Mouse (Mus musculus): ENCODE measurements around the gene Fank1.

The Fank1 gene

GRCm38 (mm10) chr7:133768027-133768426 is 8.6 kb upstream of the Fank1 start:
- DNase-seq (ENCODE audit: low spot score), result no peak

DNA sequence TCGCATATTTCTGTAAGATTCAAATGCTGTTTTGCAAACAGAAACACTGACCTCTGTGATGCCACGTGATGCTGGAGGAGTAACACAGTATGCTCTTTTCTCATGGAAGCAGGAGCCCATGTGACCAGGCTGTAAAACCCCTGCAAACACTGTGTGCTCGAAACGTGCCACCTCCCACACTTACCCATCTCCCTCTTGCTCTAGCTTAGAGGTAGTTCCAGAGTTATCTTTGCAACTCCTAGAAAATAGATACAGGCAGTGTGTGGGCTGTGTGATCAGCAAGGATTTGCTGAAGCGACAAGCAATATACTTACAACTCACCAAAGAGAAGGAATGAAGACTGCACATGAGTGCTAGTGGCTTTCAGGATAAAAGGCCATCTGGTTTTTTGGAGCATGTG is 8.1 kb upstream of the Fank1 start:
- no peak for DNase-seq (ENCODE audit: low spot score)

- DNase-seq (ENCODE audit: low spot score), result no peak
Observed at GRCm38 (mm10) chr7:133775179-133775578, 1.5 kb upstream of the Fank1 start.

DNA sequence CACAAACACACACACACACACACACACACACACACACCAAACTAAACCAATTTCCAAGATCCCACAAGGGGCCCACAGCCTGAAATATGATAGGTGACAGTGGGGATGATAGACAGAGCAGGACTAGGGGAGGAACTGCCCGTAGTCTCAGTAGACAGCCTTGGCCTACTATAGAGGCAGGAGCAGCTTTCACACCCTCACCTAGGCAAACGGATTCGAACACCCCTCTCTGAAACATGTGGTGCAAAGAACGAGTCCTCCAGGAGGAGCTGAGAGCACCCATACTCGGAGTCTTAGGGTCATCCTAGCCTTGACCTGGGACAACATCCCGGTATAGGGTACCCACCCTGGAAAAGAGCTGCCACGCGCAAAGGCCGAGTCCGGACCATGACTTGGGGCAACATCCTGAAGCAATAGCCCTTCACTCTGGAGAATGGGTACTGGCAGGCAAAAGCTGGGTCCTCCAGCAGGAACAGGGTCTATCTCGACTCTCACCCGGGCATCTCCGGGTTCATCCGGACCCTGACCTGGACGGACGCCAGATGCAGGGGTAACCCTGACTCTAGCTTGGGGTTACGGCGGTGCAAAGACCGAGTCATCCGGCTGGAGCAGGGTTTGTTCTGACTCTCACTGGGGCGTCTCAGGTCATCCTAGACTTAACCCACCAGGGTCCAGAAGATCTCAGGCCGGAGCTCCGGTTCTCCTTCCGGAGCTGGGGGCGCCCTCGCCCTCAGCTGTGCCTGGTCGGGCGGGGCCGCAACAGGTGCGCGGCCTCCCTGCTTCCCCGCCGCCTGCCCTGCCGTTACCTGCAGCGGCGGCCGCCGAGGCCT is 650 bp upstream of the Fank1 start:
- DNase-seq (ENCODE audit: low spot score), result no peak

DNA sequence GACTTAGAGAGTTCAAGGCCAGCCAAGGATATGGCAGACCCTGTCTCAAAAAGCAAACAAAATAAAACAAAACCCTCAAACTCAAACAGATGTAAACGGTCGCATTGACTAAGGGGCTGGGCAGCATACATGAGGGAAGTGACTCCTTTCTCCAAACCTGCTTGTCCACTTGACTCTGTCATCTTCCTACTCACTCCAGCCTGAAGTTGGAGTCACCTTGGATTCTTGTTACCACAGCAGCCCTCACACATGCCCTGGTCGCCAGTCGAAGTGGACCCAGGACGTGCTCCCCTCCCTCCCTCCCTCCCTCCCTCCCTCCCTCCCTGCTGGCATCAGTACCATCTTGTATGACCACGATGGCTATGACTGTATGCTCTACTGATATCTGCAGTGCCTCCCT is 4.9 kb downstream of the Fank1 start:
- no peak for DNase-seq (ENCODE audit: low spot score)

DNA sequence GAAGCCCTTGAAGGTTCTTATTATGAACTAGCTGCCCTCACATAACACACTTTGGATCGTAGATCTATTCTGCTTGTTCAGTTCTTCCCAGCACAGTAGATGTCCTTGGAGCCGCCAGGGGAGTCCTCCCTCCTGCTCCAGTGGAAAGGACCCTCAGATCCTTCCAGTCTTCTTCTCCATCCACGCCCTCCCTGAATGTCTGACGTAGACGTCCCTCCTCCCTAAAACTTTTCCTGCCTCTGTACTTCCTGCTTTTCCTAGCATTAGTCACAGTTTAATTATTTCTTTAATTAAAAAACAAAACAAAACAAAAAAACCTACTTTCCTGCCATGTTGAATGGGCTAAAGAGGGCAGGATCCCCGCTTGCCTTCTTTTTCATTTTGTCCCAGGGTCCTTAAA is 5.3 kb downstream of the Fank1 start:
- DNase-seq (ENCODE audit: low spot score), result no peak

- peak; percentile 42 for DNase-seq (ENCODE audit: low spot score)
Observed at GRCm38 (mm10) chr7:133782717-133783435, 6.2 kb downstream of the Fank1 start, which contains the start of gene Dhx32. Dhx32 (minus strand) TSS chr7:133782726.

DNA sequence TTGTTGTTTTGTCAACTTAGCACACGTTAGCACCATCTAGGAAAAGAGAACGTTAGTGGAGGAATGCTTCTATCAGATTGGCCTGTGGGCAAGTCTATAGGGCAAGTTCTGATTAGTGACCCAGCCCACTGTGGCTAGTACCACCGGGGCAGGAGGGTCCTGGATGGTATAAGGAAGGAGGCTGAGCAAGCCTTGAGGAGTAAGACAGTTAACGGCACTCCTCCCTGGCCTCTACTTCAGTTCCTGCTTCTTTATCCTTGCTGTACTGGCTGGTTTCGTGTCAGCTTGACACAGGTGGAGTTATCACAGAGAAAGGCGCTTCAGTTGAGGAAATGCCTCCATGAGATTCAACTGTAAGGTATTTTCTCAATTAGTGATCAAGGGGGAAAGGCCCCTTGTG is 10.9 kb downstream of the Fank1 start:
- no peak for DNase-seq (ENCODE audit: low spot score)

DNA sequence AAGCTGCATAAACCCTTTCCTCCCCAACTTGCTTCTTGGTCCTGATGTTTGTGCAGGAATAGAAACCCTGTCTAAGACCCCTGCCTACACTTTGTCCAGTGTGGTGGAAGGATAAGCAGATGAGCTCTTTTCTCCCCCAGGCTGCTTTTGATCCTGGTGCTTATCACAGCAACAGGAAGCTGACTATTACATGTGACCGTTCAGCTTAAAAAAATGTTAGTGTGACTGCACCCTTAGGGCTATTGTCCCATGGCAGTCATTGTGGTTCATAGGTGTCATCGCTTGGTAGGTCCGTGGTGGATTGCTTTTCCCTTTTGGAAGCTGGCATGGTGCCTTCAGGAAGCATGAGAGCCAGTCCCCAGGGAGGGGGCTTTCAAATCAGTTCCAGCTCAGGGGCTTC is 11.5 kb downstream of the Fank1 start:
- DNase-seq (ENCODE audit: low spot score), result no peak

GRCm38 (mm10) chr7:133790171-133790570 is 13.5 kb downstream of the Fank1 start:
- no peak for DNase-seq (ENCODE audit: low spot score)

- no peak for DNase-seq (ENCODE audit: low spot score)
Observed at GRCm38 (mm10) chr7:133790608-133791229, 14.1 kb downstream of the Fank1 start.

DNA sequence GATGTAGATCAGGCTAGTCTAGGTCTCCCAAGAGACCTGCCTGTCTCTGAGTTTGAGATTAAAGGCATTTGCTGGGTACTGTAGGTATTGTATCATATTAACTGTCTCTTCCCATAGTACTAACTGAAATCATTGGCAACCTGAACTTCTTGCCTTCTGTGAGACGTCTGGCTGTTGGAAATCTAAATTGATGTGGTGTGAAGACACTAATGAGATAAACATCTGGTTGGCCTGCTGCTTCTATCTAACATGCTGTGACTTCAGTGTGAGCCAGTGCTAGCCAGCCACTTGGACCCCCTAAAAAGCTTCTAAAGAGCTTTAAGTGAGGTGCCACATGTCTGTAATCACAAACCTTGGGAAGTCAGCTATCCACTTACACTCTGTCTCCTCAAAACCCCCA is 16.1 kb downstream of the Fank1 start:
- DNase-seq (ENCODE audit: low spot score), result no peak

- no peak for DNase-seq (ENCODE audit: low spot score)
Observed at GRCm38 (mm10) chr7:133793248-133794131, 16.8 kb downstream of the Fank1 start.

DNA sequence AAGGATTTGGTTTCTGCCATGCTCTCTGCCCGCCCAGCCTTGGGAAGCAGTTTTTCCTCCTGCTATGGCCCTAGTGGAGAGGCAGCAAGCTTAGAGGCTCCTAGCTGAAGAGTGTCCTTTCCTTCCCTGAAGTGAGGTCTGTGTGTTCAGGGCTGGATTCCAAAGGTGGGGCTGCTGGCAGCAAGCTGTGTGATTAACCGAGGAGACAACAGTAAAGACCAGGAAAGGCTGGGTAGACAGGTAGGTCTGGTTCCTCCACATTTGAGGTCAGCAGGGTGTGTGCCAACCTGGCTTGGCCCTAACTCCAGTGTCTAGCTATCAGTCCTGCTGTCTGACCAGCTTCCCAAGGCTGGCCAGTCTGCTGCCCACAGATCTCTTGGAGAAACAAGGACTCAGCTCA is 18.1 kb downstream of the Fank1 start:
- peak; percentile 16 for DNase-seq (ENCODE audit: low spot score)

DNA sequence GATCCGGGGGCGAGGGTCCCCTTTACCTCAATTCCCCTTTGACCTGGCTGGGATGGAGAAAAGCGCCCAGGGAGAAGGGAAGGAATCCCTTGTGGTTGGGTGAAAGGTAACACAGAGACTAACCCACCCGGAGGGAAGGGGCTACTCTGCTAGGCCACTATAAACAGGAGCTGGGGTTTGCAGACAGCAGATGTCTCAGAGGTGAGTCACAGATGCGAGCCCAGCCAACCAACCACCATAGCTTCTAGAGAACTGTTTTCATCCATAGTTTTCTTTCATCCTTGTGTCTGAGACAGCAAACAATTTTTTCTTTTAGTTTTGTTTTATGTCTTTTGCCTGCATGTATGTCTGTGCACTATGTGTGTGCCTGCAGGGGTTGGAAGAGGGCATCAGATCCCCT is 23.3 kb downstream of the Fank1 start:
- DNase-seq (ENCODE audit: low spot score), result no peak

- DNase-seq (ENCODE audit: low spot score), result no peak
Observed at GRCm38 (mm10) chr7:133801823-133802222, 25.2 kb downstream of the Fank1 start.

DNA sequence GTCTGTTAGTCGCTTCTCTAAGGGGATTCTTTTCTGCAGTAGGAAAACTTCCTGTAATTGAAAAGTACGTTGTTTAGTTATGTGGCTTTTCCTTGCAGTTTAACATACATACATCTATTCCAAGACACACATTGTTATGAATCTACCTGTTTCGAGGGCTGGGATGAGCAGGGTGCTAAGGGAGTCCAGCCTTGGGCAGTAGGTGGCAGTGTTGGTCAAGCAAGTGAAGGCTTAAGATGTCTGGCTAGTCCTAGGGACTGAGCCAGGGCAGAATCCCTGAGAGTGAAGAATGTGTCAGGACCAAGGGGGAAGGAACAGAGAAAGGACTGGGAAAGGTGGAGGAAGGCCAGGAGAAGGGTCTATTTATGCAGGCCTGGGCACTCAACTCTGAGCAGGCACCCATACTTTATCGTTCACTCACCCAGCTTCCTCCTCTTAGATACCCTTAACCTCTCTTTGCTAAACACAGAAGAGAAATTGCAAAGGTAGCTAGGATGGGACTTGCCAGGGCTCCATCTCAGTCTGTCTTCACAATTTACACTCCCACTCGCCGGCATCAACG is 29.0 kb downstream of the Fank1 start:
- DNase-seq (ENCODE audit: low spot score), result no peak

DNA sequence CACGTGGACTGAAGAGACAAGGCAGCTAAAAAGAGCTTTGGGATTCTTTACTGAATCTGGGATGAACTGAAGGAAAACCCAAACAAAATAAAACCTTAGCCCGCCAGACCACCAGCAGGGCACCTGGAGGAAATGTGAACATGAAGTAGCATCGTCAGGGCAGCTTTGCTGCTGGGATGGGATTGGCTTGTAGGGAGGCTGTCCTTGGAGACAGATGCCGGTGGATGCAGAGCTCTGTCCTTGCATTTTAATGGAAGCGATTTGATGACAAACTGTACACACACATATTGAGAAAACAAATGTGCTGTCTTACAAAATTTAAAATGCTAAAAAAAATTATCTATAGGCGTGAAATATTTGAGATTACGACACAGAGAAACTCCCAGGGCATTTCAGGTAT is 36.3 kb downstream of the Fank1 start:
- DNase-seq (ENCODE audit: low spot score), result no peak

DNA sequence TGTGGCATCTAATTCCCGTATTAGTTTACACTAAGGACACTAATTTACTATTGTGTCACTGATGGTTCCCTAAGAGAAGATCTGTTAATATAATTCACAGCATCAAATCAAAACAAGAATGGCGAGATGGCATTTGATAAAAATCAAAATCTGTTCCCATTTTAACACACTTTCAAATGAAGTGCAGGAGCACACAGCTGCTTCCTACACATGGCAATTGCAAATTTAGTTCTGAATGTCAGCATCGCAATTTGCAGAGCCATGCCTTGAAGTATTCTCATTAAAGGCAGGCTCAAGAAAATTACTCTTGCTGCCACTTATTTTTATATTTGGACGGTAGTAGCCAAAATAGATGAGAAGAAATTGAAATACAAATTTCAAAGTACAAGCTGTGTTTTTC is 36.7 kb downstream of the Fank1 start:
- no peak for DNase-seq (ENCODE audit: low spot score)

GRCm38 (mm10) chr7:133823751-133824150 is 47.1 kb downstream of the Fank1 start:
- DNase-seq (ENCODE audit: low spot score), result no peak

DNA sequence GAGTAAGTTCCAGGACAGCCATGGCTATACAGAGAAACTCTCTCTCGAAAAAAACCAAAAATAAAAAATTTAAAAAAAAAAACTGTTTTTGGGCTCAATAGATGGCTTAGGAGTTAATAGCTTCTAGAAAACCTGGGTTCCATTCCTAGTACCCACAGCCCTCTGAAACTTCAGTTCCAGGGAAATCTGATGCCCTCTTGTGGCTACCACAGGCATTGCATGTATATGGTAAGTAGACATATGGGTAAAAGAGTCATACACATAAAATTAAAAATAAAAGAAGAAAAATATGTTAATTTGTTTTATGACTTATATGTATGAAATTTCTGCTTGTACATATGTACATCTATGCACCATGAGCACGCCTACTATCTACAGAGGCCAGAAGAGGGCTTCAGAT is 47.9 kb downstream of the Fank1 start:
- no peak for DNase-seq (ENCODE audit: low spot score)

GRCm38 (mm10) chr7:133828514-133828913 is 51.9 kb downstream of the Fank1 start:
- no peak for DNase-seq (ENCODE audit: low spot score)

Measured in urinary bladder, postnatal 10 days (tissue).